In genomic region chr3:94821008-94821638, GRCm38 (mm10) we compare ENCODE assay signal across 8 mouse cellular contexts. TPM values are rescaled to one million over a fixed set of nuclear protein-coding genes. Genes with fewer than 3 reads are reported as not detected.
DNase-seq lines count a peak whose midpoint lies in the region; ATAC-seq and TF ChIP-seq lines count a peak whose summit lies in the region.

No protein-coding gene starts in this region.

- H3K9me3 ChIP-seq in ES-Bruce4 (replicated peaks; ENCODE audit: control insufficient read depth, insufficient read depth, low read length, poor library complexity, severe bottlenecking), result no peaks in the 10 kb centered on the region
- no peaks in the 10 kb centered on the region for H3K9me3 ChIP-seq in embryonic facial prominence, embryonic 14.5 days (ENCODE audit: control insufficient read depth, low read length)
- H3K9me3 ChIP-seq in heart, embryonic 16.5 days (replicated peaks; ENCODE audit: control insufficient read depth, low read length), result no peaks in the 10 kb centered on the region

- H3K9ac ChIP-seq in ES-Bruce4 (ENCODE audit: low read depth, poor library complexity, severe bottlenecking), result peak overlapping the region; percentile 90
- peak overlapping the region; percentile 84 for H3K9ac ChIP-seq in embryonic facial prominence, embryonic 14.5 days (ENCODE audit: low read depth, low read length)
- H3K9ac ChIP-seq in heart, embryonic 16.5 days (ENCODE audit: low read length), result peak overlapping the region; percentile 88

- H3K4me3 ChIP-seq in ES-Bruce4 (ENCODE audit: low read depth, low read length), result peak overlapping the region; percentile 57
- H3K4me3 ChIP-seq in embryonic facial prominence, embryonic 14.5 days (ENCODE audit: low read depth, low read length), result peak overlapping the region; percentile 58
- peak overlapping the region; percentile 68 for H3K4me3 ChIP-seq in heart, embryonic 16.5 days (ENCODE audit: low read length)

- TF ChIP-seq CTCF in ES-Bruce4 (IDR thresholded peaks at IDR 0.05; ENCODE audit: low read depth, low read length), result no peak

- no peaks in the 10 kb centered on the region for H3K27me3 ChIP-seq in ES-Bruce4 (ENCODE audit: control insufficient read depth, insufficient read depth, low read length, poor library complexity, severe bottlenecking)
- no peaks in the 10 kb centered on the region for H3K27me3 ChIP-seq in embryonic facial prominence, embryonic 14.5 days (replicated peaks; ENCODE audit: control insufficient read depth, insufficient read depth, low read length)
- no peaks in the 10 kb centered on the region for H3K27me3 ChIP-seq in heart, embryonic 16.5 days (ENCODE audit: control insufficient read depth, insufficient read depth, low read length)

- TF ChIP-seq EP300 in ES-Bruce4 (IDR thresholded peaks at IDR 0.05; ENCODE audit: insufficient read depth, low read depth, low read length), result no peak

- H3K4me1 ChIP-seq in ES-Bruce4 (ENCODE audit: control insufficient read depth, insufficient read depth, low read length), result no peaks in the 10 kb centered on the region
- H3K4me1 ChIP-seq in embryonic facial prominence, embryonic 14.5 days (ENCODE audit: control insufficient read depth, insufficient read depth, low read length), result no peaks in the 10 kb centered on the region
- H3K4me1 ChIP-seq in heart, embryonic 16.5 days (ENCODE audit: control insufficient read depth, insufficient read depth, low read length), result peaks cover 8% of the 10 kb centered on the region

- peak; percentile 66 for DNase-seq in adrenal gland, postnatal 14 days
- DNase-seq in embryonic facial prominence, embryonic 14.5 days (ENCODE audit: low spot score), result peak; percentile 88
- DNase-seq in kidney, postnatal 14 days, result peak; percentile 69
- DNase-seq in lung, postnatal 14 days, result peak; percentile 50
- peak; percentile 65 for DNase-seq in ovary, postnatal 36 days (ENCODE audit: low spot score)
- DNase-seq in thymus, postnatal 25 days, result no peak

- 1% methylated on average over 30 of the region's 31 CpGs for WGBS in embryonic facial prominence, embryonic 14.5 days
- WGBS in heart, embryonic 16.5 days, result 2% methylated on average over 31 of the region's 31 CpGs

- no peaks in the 10 kb centered on the region for H3K36me3 ChIP-seq in ES-Bruce4 (ENCODE audit: control insufficient read depth, insufficient read depth, low read length, poor library complexity, severe bottlenecking)
- no peaks in the 10 kb centered on the region for H3K36me3 ChIP-seq in embryonic facial prominence, embryonic 14.5 days (ENCODE audit: control insufficient read depth, insufficient read depth, low read length)
- no peaks in the 10 kb centered on the region for H3K36me3 ChIP-seq in heart, embryonic 16.5 days (ENCODE audit: control insufficient read depth, insufficient read depth)

- no peak for TF ChIP-seq POLR2A in ES-Bruce4 (IDR thresholded peaks at IDR 0.05; ENCODE audit: insufficient read depth, low read length)

- H3K4me2 ChIP-seq in embryonic facial prominence, embryonic 14.5 days (ENCODE audit: low read depth, low read length), result peak overlapping the region; percentile 63
- peak overlapping the region; percentile 70 for H3K4me2 ChIP-seq in heart, embryonic 16.5 days (ENCODE audit: low read depth, low read length)

- H3K27ac ChIP-seq in ES-Bruce4 (ENCODE audit: insufficient read depth, low read length), result no peak overlapping the region
- peak overlapping the region; percentile 87 for H3K27ac ChIP-seq in embryonic facial prominence, embryonic 14.5 days (replicated peaks; ENCODE audit: low read depth, low read length)
- H3K27ac ChIP-seq in heart, embryonic 16.5 days (ENCODE audit: low read length), result peak overlapping the region; percentile 81

- peak; percentile 45; the same call in 1 of the 2 replicates for ATAC-seq in embryonic facial prominence, embryonic 14.5 days (ENCODE audit: low read depth)
- peak; percentile 45 for ATAC-seq in heart, embryonic 16.5 days (replicated peaks; ENCODE audit: extremely low read depth, insufficient read depth, low FRiP score)

RNA-seq across cellular contexts. Expression of gene Pogz, which starts 16.2 kb away (rescaled TPM):
- polyA plus RNA-seq in ES-Bruce4 (2011; ENCODE audit: insufficient read depth, insufficient read length, low read depth, missing spikeins), result 89.2 and 92.6 TPM in 2 replicates
- 29.1 and 31.4 TPM in 2 replicates for total RNA-seq in adrenal gland, postnatal 14 days (2021)
- 15.1 and 17.9 TPM in 2 replicates for polyA plus RNA-seq in embryonic facial prominence, embryonic 14.5 days (2014; fragmentation: Nextera tagmentation; extraction: Ambion mirVana)
- 8.9 and 9.5 TPM in 2 replicates for polyA plus RNA-seq in heart, embryonic 16.5 days (2015; fragmentation: Nextera tagmentation; extraction: Ambion mirVana)

RNA-seq across cellular contexts. Expression of gene Cgn, which starts 34.8 kb away (rescaled TPM):
- polyA plus RNA-seq in ES-Bruce4 (2011; ENCODE audit: insufficient read depth, insufficient read length, low read depth, missing spikeins), result 65.5 and 69.2 TPM in 2 replicates
- total RNA-seq in adrenal gland, postnatal 14 days (2021), result 2.0 and 3.3 TPM in 2 replicates
- 4.0 and 5.8 TPM in 2 replicates for polyA plus RNA-seq in embryonic facial prominence, embryonic 14.5 days (2014; fragmentation: Nextera tagmentation; extraction: Ambion mirVana)
- polyA plus RNA-seq in heart, embryonic 16.5 days (2015; fragmentation: Nextera tagmentation; extraction: Ambion mirVana), result 2.7 and 4.4 TPM in 2 replicates
